Mouse (Mus musculus) lung, embryonic 14.5 days (tissue): ENCODE measurements at regions not wholly inside any gene's neighbourhood (a gene's known extent, or its start where the extent isn't known, plus 50 kb on each side); places are given as distances from the start of the nearest gene placed in this dataset.
A peak's percentile ranks its signal among the peaks of the same experiment; 100 is the strongest.

Source experiments
- ATAC-seq: fragments of 200-750 bp; cut with Nextera tagmentation; 2 replicates; pipeline ENCODE4 v1.8.0; 2017; ENCODE audit warnings: mild to moderate bottlenecking, moderate TSS enrichment, moderate library complexity; ENCODE audit not compliant: insufficient read depth
- DNase-seq: peaks from one replicate; pipeline ENCODE4 v3.0.0-alpha.2; 2015
- H3K27ac ChIP-seq: fragments of 300-500 bp; sonication (generic); 2 replicates; pipeline ENCODE4 v1.5.1; 2014; ENCODE audit warnings: low read depth, mild to moderate bottlenecking, moderate library complexity
- H3K27me3 ChIP-seq: fragments of 300-500 bp; sonication (generic); 2 replicates; pipeline ENCODE4 v1.6.1; 2014; ENCODE audit warnings: low read length, control low read depth; ENCODE audit not compliant: insufficient read depth
- H3K36me3 ChIP-seq: fragments of 300-500 bp; sonication (generic); 2 replicates; pipeline ENCODE4 v1.6.1; 2014; ENCODE audit warnings: control low read depth; ENCODE audit not compliant: insufficient read depth
- H3K4me1 ChIP-seq: fragments of 300-500 bp; sonication (generic); 2 replicates; pipeline ENCODE4 v1.6.1; 2014; ENCODE audit warnings: antibody characterized with exemption, control low read depth; ENCODE audit not compliant: insufficient read depth
- H3K4me2 ChIP-seq: fragments of 300-500 bp; sonication (generic); 2 replicates; pipeline ENCODE4 v1.6.1; 2014; ENCODE audit warnings: mild to moderate bottlenecking
- H3K4me3 ChIP-seq: fragments of 300-500 bp; sonication (generic); 2 replicates; pipeline ENCODE4 v1.5.1; 2014; ENCODE audit warnings: low read depth, low read length
- H3K9ac ChIP-seq: fragments of 300-500 bp; sonication (generic); 2 replicates; pipeline ENCODE4 v1.6.1; 2014
- H3K9me3 ChIP-seq: fragments of 300-500 bp; sonication (generic); 2 replicates; pipeline ENCODE4 v1.6.1; 2016; ENCODE audit warnings: low read depth, low read length, control low read depth
- CTCF ChIP-seq: IDR thresholded peaks from 2 replicates; pipeline ENCODE4 v1.5.1; 2016; ENCODE audit warnings: antibody characterized with exemption, low read depth
- WGBS: fragments of 180-500 bp; shearing (Covaris S2); extraction: QIAGEN DNeasy Blood & Tissue Kit; methylation state at CpG from one replicate; pipeline ENCODE4 v1.1.7; 2014; 5-methylcytosine and 5-hydroxymethylcytosine counted together

DNA sequence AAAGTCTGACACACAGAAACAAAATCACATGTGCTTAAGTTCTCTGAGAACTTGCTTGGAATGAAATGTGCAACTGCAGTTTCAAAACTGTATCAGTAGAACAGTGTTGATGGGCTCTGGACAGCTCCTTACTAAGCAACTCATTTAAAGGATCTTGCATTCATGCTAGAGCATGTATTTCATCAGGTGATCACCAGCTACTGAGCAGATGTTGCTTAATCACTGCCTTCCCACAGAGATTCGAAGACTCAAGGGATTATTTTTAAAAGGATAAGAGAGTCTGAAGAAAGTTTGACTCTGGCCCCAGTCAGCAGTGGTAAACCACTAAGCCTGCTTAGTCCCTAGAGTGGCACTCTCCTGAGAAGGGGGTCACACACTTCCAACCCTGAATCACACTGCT is 61.2 kb upstream of the Tigd2 start:
- no peak for TF ChIP-seq CTCF
- no peak overlapping the region for H3K9ac ChIP-seq
- H3K9me3 ChIP-seq = no peaks in the 10 kb centered on the region
- H3K4me3 ChIP-seq = no peak overlapping the region
- no peak for DNase-seq
- ATAC-seq = no peak
- H3K4me1 ChIP-seq = no peaks in the 10 kb centered on the region
- H3K4me2 ChIP-seq = no peak overlapping the region
- H3K27ac ChIP-seq = no peak overlapping the region
- H3K36me3 ChIP-seq = no peaks in the 10 kb centered on the region
- 53% methylated on average over 1 of the region's 1 CpGs for WGBS
- no peaks in the 10 kb centered on the region for H3K27me3 ChIP-seq

DNA sequence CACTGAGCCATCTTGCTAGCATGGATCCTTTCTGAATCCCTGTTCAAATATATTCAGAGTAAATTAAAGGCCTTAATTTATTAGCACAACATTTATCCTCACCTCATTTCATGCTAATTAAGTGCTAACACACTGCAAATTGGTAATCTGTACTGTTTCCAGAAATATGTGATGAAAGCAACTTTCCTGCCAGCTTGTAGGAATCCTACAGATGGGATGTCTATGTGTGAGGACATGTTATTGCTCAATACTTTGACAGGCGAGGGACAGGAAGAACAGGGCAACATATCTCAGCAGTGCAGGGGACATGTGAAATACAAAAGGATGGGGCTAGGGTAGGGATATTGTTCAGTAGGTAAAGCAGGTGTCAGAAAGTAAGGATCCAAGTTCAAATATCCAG is 53.0 kb upstream of the Tigd2 start:
- H3K4me2 ChIP-seq = no peak overlapping the region
- no peaks in the 10 kb centered on the region for H3K36me3 ChIP-seq
- H3K9me3 ChIP-seq = no peaks in the 10 kb centered on the region
- no peak overlapping the region for H3K4me3 ChIP-seq
- TF ChIP-seq CTCF = no peak
- H3K27me3 ChIP-seq = no peaks in the 10 kb centered on the region
- DNase-seq (peak; percentile 23), ATAC-seq (no peak)
- H3K4me1 ChIP-seq = no peaks in the 10 kb centered on the region
- 42% methylated on average over 1 of the region's 1 CpGs for WGBS
- H3K9ac ChIP-seq = no peak overlapping the region
- no peak overlapping the region for H3K27ac ChIP-seq
